Mouse (Mus musculus) MEL (cell line): Measurements from ENCODE around the gene Ankrd52. TPM values are rescaled to one million over a fixed set of nuclear protein-coding genes. Genes with fewer than 3 reads are reported as not detected.

Experiments
- DNase-seq: peaks from one replicate; pipeline ENCODE4 v3.0.0; 2011; ENCODE audit warnings: low read depth, low spot score
- H3K27ac ChIP-seq: 2 replicates; pipeline ENCODE4 v1.5.1; 2012; ENCODE audit warnings: low read depth, mild to moderate bottlenecking, control low read depth, low read length, moderate library complexity; ENCODE audit not compliant: control insufficient read depth
- H3K27me3 ChIP-seq, 2 experiments: fragments of 150-350 bp in 1 of 2; sonication (generic) in 1 of 2; 2 replicates each; pipeline ENCODE4 v1.6.1; 2012; ENCODE audit warnings: low read length in 2 of 2, mild to moderate bottlenecking in 2 of 2, improper control_type of control experiment in 1 of 2, moderate library complexity in 1 of 2; ENCODE audit not compliant: insufficient read depth in 2 of 2, control insufficient read depth in 1 of 2
- H3K36me3 ChIP-seq, 2 experiments: 2 replicates each; pipeline ENCODE4 v1.6.1; 2012 to 2014; ENCODE audit warnings: low read length in 2 of 2, improper control_type of control experiment in 1 of 2, inconsistent platforms in 1 of 2, mild to moderate bottlenecking in 1 of 2; ENCODE audit not compliant: insufficient read depth in 2 of 2, control insufficient read depth in 1 of 2
- H3K4me1 ChIP-seq, 2 experiments: fragments of 150-350 bp in 1 of 2; sonication (generic) in 1 of 2; 2 replicates each; pipeline ENCODE4 v1.6.1; 2012; ENCODE audit warnings: low read length in 2 of 2, improper control_type of control experiment in 1 of 2, mild to moderate bottlenecking in 1 of 2; ENCODE audit not compliant: insufficient read depth in 2 of 2, control insufficient read depth in 1 of 2
- H3K4me3 ChIP-seq, 2 experiments: fragments of 150-350 bp in 1 of 2; sonication (generic) in 1 of 2; 2 replicates each; pipeline ENCODE4 v1.5.1; 2012; ENCODE audit warnings: low read depth in 2 of 2, low read length in 2 of 2, mild to moderate bottlenecking in 2 of 2, moderate library complexity in 2 of 2, control low read depth in 1 of 2, improper control_type of control experiment in 1 of 2; ENCODE audit not compliant: control insufficient read depth in 1 of 2, insufficient read depth in 1 of 2
- H3K79me2 ChIP-seq: 2 replicates; pipeline ENCODE4 v1.6.1; 2012; ENCODE audit warnings: mild to moderate bottlenecking, low read length, moderate library complexity; ENCODE audit not compliant: control insufficient read depth, poor library complexity, insufficient read depth
- H3K9ac ChIP-seq: 2 replicates; pipeline ENCODE4 v1.6.1; 2012; ENCODE audit warnings: low read depth, mild to moderate bottlenecking, control low read depth, low read length, moderate library complexity; ENCODE audit not compliant: control insufficient read depth, poor library complexity, severe bottlenecking
- H3K9me3 ChIP-seq: fragments of 150-350 bp; sonication (generic); replicated peaks from 2 replicates; pipeline ENCODE4 v1.6.1; 2012; ENCODE audit warnings: mild to moderate bottlenecking, low read length, improper control_type of control experiment, moderate library complexity; ENCODE audit not compliant: insufficient read depth
- BHLHE40 ChIP-seq: IDR thresholded peaks from 2 replicates; pipeline ENCODE4 v1.6.1; 2012; ENCODE audit warnings: low read depth, mild to moderate bottlenecking, inconsistent platforms, low read length, improper control_type of control experiment, borderline replicate concordance
- CHD1 ChIP-seq: IDR thresholded peaks from 2 replicates; pipeline ENCODE4 v1.6.1; 2012; ENCODE audit warnings: low read depth, mild to moderate bottlenecking, inconsistent platforms, low read length, improper control_type of control experiment
- CTCF ChIP-seq, 3 experiments: IDR thresholded peaks in 2 of 3; conservative IDR thresholded peaks in 1 of 3; 2 replicates each; pipeline ENCODE4 v1.5.1; 2011 to 2012; ENCODE audit warnings: low read length in 3 of 3, low read depth in 2 of 3, mild to moderate bottlenecking in 2 of 3, improper control_type of control experiment in 1 of 3, inconsistent platforms in 1 of 3, mixed read lengths in 1 of 3, moderate library complexity in 1 of 3; ENCODE audit not compliant: control insufficient read depth in 1 of 3, insufficient read depth in 1 of 3, poor library complexity in 1 of 3, severe bottlenecking in 1 of 3
- E2F4 ChIP-seq: IDR thresholded peaks from 2 replicates; pipeline ENCODE4 v1.6.1; 2011; ENCODE audit warnings: low read depth, low read length, improper control_type of control experiment, borderline replicate concordance
- EP300 ChIP-seq, 2 experiments: IDR thresholded peaks; 2 replicates each; pipeline ENCODE4 v1.6.1; 2011; ENCODE audit warnings: improper control_type of control experiment in 2 of 2, low read length in 2 of 2, low read depth in 1 of 2, mild to moderate bottlenecking in 1 of 2
- ETS1 ChIP-seq: IDR thresholded peaks from 2 replicates; pipeline ENCODE4 v1.6.1; 2012; ENCODE audit warnings: low read depth, mild to moderate bottlenecking, inconsistent platforms, low read length, improper control_type of control experiment, moderate library complexity
- GATA1 ChIP-seq: IDR thresholded peaks from 2 replicates; pipeline ENCODE4 v1.6.1; 2011; ENCODE audit warnings: low read depth, low read length, improper control_type of control experiment
- JUND ChIP-seq: IDR thresholded peaks from 2 replicates; pipeline ENCODE4 v1.6.1; 2011; ENCODE audit warnings: low read depth, mild to moderate bottlenecking, improper control_type of control experiment, low read length
- KAT2A ChIP-seq: conservative IDR thresholded peaks from 2 replicates; pipeline ENCODE4 v1.6.1; 2012; ENCODE audit warnings: low read depth, low read length, improper control_type of control experiment, inconsistent platforms
- MAX ChIP-seq: IDR thresholded peaks from 2 replicates; pipeline ENCODE4 v1.6.1; 2011; ENCODE audit warnings: low read length, improper control_type of control experiment
- MAZ ChIP-seq: IDR thresholded peaks from 2 replicates; pipeline ENCODE4 v1.6.1; 2012; ENCODE audit warnings: low read depth, mild to moderate bottlenecking, inconsistent platforms, low read length, improper control_type of control experiment
- MXI1 ChIP-seq: IDR thresholded peaks from 2 replicates; pipeline ENCODE4 v1.6.1; 2011; ENCODE audit warnings: mild to moderate bottlenecking, low read depth, low read length, improper control_type of control experiment
- MYB ChIP-seq: IDR thresholded peaks from 2 replicates; pipeline ENCODE4 v1.6.1; 2011; ENCODE audit warnings: mild to moderate bottlenecking, low read depth, low read length, improper control_type of control experiment
- MYC ChIP-seq: IDR thresholded peaks from 2 replicates; pipeline ENCODE4 v1.6.1; 2011; ENCODE audit warnings: low read depth, mild to moderate bottlenecking, low read length, improper control_type of control experiment, moderate library complexity
- POLR2A ChIP-seq, 2 experiments: IDR thresholded peaks; 2 replicates each; pipeline ENCODE4 v1.6.1; 2011 to 2012; ENCODE audit warnings: low read length in 2 of 2, mild to moderate bottlenecking in 2 of 2, control low read depth in 1 of 2, improper control_type of control experiment in 1 of 2, low read depth in 1 of 2, moderate library complexity in 1 of 2; ENCODE audit not compliant: control insufficient read depth in 1 of 2, insufficient read depth in 1 of 2, poor library complexity in 1 of 2
- POLR2AphosphoS2 ChIP-seq: IDR thresholded peaks from 2 replicates; pipeline ENCODE4 v1.6.1; 2011; ENCODE audit warnings: low read length, improper control_type of control experiment
- POLR2AphosphoS5 ChIP-seq: IDR thresholded peaks from 2 replicates; pipeline ENCODE4 v1.6.1; 2012; ENCODE audit warnings: low read depth, borderline replicate concordance, mild to moderate bottlenecking, inconsistent platforms, low read length, moderate library complexity, mixed read lengths
- RAD21 ChIP-seq: IDR thresholded peaks from 2 replicates; pipeline ENCODE4 v1.6.1; 2011; ENCODE audit warnings: mild to moderate bottlenecking, low read depth, low read length, improper control_type of control experiment
- RCOR1 ChIP-seq: IDR thresholded peaks from 2 replicates; pipeline ENCODE4 v1.6.1; 2012; ENCODE audit warnings: low read depth, mild to moderate bottlenecking, inconsistent platforms, low read length, improper control_type of control experiment
- SIN3A ChIP-seq: IDR thresholded peaks from 2 replicates; pipeline ENCODE4 v1.6.1; 2012; ENCODE audit warnings: low read length, improper control_type of control experiment, inconsistent platforms
- SMC3 ChIP-seq: IDR thresholded peaks from 2 replicates; pipeline ENCODE4 v1.6.1; 2011; ENCODE audit warnings: low read depth, low read length, improper control_type of control experiment
- TAL1 ChIP-seq: IDR thresholded peaks from 2 replicates; pipeline ENCODE4 v1.6.1; 2012; ENCODE audit warnings: mild to moderate bottlenecking, inconsistent platforms, low read length, moderate library complexity, mixed read lengths
- TBP ChIP-seq: IDR thresholded peaks from 2 replicates; pipeline ENCODE4 v1.8.0; 2011; ENCODE audit warnings: low read depth, low read length, improper control_type of control experiment
- TCF12 ChIP-seq: IDR thresholded peaks from 2 replicates; pipeline ENCODE4 v1.6.1; 2014; ENCODE audit warnings: low read depth, mild to moderate bottlenecking, inconsistent platforms, low read length, improper control_type of control experiment, moderate library complexity
- UBTF ChIP-seq: IDR thresholded peaks from 2 replicates; pipeline ENCODE4 v1.6.1; 2012; ENCODE audit warnings: low read depth, mild to moderate bottlenecking, inconsistent platforms, low read length, improper control_type of control experiment, moderate library complexity, borderline replicate concordance; ENCODE audit not compliant: insufficient read depth
- USF1 ChIP-seq: IDR thresholded peaks from 2 replicates; pipeline ENCODE4 v1.6.1; 2014; ENCODE audit warnings: low read depth, mild to moderate bottlenecking, inconsistent platforms, low read length, improper control_type of control experiment, moderate library complexity
- USF2 ChIP-seq, 2 experiments: IDR thresholded peaks; 2 replicates each; pipeline ENCODE4 v1.6.1; 2011 to 2012; ENCODE audit warnings: improper control_type of control experiment in 2 of 2, low read length in 2 of 2, borderline replicate concordance in 1 of 2, inconsistent platforms in 1 of 2, low read depth in 1 of 2, mild to moderate bottlenecking in 1 of 2; ENCODE audit not compliant: insufficient read depth in 1 of 2
- ZC3H11A ChIP-seq: IDR thresholded peaks from 2 replicates; pipeline ENCODE4 v1.6.1; 2012; ENCODE audit warnings: low read depth, mild to moderate bottlenecking, inconsistent platforms, low read length, improper control_type of control experiment
- ZKSCAN1 ChIP-seq: IDR thresholded peaks from 2 replicates; pipeline ENCODE4 v1.6.1; 2012; ENCODE audit warnings: low read depth, mild to moderate bottlenecking, inconsistent platforms, low read length, improper control_type of control experiment, moderate library complexity
- polyA plus RNA-seq, 2 experiments: library from polyadenylated mRNA; stranded (reverse) in 1 of 2; unstranded in 1 of 2; fragments of >175 nt in 1 of 2; fragments of >200 nt in 1 of 2; gene quantifications; 2 replicates each; pipeline versions ENCODE4 v1.2.1 to v1.2.4; 2012; ENCODE audit warnings: low replicate concordance in 2 of 2, low read depth in 1 of 2; ENCODE audit not compliant: insufficient read length in 2 of 2, insufficient read depth in 1 of 2, missing spikeins in 1 of 2
- total RNA-seq: library from RNA; depleted of rRNA; stranded (reverse); fragments of 300-350 nt; gene quantifications from 2 replicates; pipeline ENCODE4 v1.2.3, GENCODE M21; 2012

The Ankrd52 gene
- total and polyA plus RNA-seq, 3 experiments: 9.5 to 39.9 TPM; not detected in 1

GRCm38 (mm10) chr10:128367899-128368401 is 9.0 kb upstream of the Ankrd52 start:
- Histone ChIP-seq H3K4me1 (peaks cover 11 to 14% of the 10 kb centered on the region in 2 experiments), H3K4me3 (peak overlapping the region; percentile 63 to 94), H3K27me3 (no peaks in the 10 kb centered on the region), H3K79me2 (peaks cover 2% of the 10 kb centered on the region; the same call in 1 of the 2 replicates), H3K9me3 (no peaks in the 10 kb centered on the region), H3K36me3 (peaks cover 6 to 9% of the 10 kb centered on the region in 2 experiments), H3K27ac (peak overlapping the region; percentile 47), H3K9ac (peak overlapping the region; percentile 75)
- TF ChIP-seq POLR2AphosphoS2 (no peak), SMC3 (0 out of 2 replicates have a peak, but pooled peaks have one; percentile 6)
- no peak for DNase-seq

DNA sequence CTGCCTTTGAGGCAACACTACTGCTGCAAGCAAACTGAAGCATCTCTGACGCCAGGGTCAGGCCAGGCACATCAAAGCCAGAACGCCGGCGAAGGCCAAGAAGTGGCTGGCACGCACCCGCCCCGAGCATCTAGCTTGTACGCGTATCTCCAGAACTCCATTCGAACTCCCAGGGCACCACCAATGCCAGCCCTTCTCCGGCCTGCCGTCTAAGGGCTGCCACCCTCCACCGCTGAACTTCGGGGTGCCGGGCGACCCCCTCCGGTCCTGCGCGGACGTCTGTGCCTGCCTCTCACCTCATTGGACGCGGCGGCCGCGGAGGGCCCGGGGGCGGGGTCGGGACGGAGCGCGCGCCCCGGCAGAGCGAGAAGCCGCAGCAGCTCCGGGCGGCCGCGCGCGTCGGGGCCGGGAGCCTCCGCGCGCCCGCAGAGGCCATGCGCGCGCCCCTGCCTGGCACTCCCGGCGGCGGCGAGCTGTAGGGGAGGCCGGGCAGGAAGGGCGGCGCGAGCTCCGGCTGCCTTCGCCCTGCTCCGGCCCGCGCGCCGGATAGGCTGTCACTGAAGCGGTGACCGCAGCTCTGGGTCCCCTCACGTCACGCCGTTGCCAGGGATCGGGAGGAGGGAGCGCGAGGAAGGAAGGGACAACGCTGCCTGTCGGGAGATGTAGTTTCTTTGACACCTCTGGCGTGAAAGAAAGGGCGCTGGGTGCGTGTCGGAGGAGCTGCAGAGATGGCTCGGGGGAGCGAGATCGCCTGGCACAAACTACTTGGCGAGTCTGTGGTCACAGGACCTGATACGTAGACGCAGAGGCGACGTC is 8.3 kb upstream of the Ankrd52 start, which contains the start of gene Coq10a:
Gene Coq10a (minus strand): TSS at position 596 of the 816 bp plus-strand sequence.
- H3K4me1 ChIP-seq: peaks cover 11 to 18% of the 10 kb centered on the region in 2 experiments
- peak within 1 kb of the TSS; percentile 63 to 94 for H3K4me3 ChIP-seq
- TF ChIP-seq MYB (no peak), EP300 (IDR thresholded peaks at IDR 0.05; ENCODE audit: low read depth in 1 of 2, low read length in 2 of 2) (no peak), USF2 (IDR thresholded peaks at IDR 0.05; ENCODE audit: borderline replicate concordance in 1 of 2, insufficient read depth in 1 of 2, low read depth in 1 of 2, low read length in 2 of 2) (no peak), GATA1 (no peak), TAL1 (no peak), ZKSCAN1 (no peak), TCF12 (no peak), BHLHE40 (no peak), CHD1 (no peak), KAT2A (peak; percentile 46; the same call in 1 of the 2 replicates), CTCF (IDR thresholded peaks at IDR 0.05 in 2 of 3, conservative IDR thresholded peaks at IDR 0.05 in 1 of 3; ENCODE audit: control insufficient read depth in 1 of 3, insufficient read depth in 1 of 3, low read depth in 2 of 3, low read length in 3 of 3, poor library complexity in 1 of 3, severe bottlenecking in 1 of 3) (no peak), RCOR1 (no peak), ZC3H11A (no peak), USF1 (peak; percentile 80; the same call in 1 of the 2 replicates), E2F4 (no peak), TBP (no peak; the same call in 1 of the 2 replicates), POLR2AphosphoS5 (no peak), SIN3A (peak; percentile 81; the same call in 1 of the 2 replicates), MYC (0 out of 2 replicates have a peak, but pooled peaks have one; percentile 23), POLR2A (IDR thresholded peaks at IDR 0.05; ENCODE audit: control insufficient read depth in 1 of 2, insufficient read depth in 1 of 2, low read depth in 1 of 2, low read length in 2 of 2, poor library complexity in 1 of 2) (peak; percentile 82 to 87; a peak in 3 of 4 replicates), JUND (no peak), ETS1 (no peak), MAZ (peak; percentile 72; the same call in 1 of the 2 replicates), MXI1 (peak; percentile 68; the same call in 1 of the 2 replicates), MAX (no peak; the same call in 1 of the 2 replicates), UBTF (0 out of 2 replicates have a peak, but pooled peaks have one; percentile 43), RAD21 (no peak)

More for the DNA sequence above, 8.3 kb upstream of the Ankrd52 start, which contains the start of gene Coq10a:
- Histone ChIP-seq H3K79me2 (peaks cover 2% of the 10 kb centered on the region; the same call in 1 of the 2 replicates), H3K36me3 (peaks cover 1 to 13% of the 10 kb centered on the region in 2 experiments), H3K9ac (peak within 1 kb of the TSS; percentile 87), H3K27ac (peak within 1 kb of the TSS; percentile 83), H3K9me3 (no peaks in the 10 kb centered on the region), H3K27me3 (no peaks in the 10 kb centered on the region)
- peak; percentile 92 for DNase-seq
